Mouse (Mus musculus) hindbrain, embryonic 16.5 days (tissue): ENCODE data around the gene Cuedc2. TPM values are rescaled to one million over a fixed set of nuclear protein-coding genes. Genes with fewer than 3 reads are reported as not detected.

Experiments used
- ATAC-seq: fragments of 200-750 bp; cut with Nextera tagmentation; 2 replicates; pipeline ENCODE4 v1.8.0; 2017; ENCODE audit warnings: moderate TSS enrichment, moderate library complexity
- H3K27ac ChIP-seq: fragments of 300-500 bp; sonication (generic); 2 replicates; pipeline ENCODE4 v1.5.1; 2014; ENCODE audit warnings: low read depth, mild to moderate bottlenecking, control low read depth, low read length, moderate library complexity
- H3K27me3 ChIP-seq: fragments of 300-500 bp; sonication (generic); replicated peaks from 2 replicates; pipeline ENCODE4 v1.6.1; 2014; ENCODE audit warnings: low read length; ENCODE audit not compliant: control insufficient read depth, insufficient read depth
- H3K36me3 ChIP-seq: fragments of 300-500 bp; sonication (generic); 2 replicates; pipeline ENCODE4 v1.6.1; 2014; ENCODE audit warnings: mild to moderate bottlenecking, low read length, moderate library complexity, mixed read lengths; ENCODE audit not compliant: control insufficient read depth, insufficient read depth
- H3K4me1 ChIP-seq: fragments of 300-500 bp; sonication (generic); 2 replicates; pipeline ENCODE4 v1.6.1; 2014; ENCODE audit warnings: low read depth, low read length; ENCODE audit not compliant: control insufficient read depth, insufficient read depth
- H3K4me2 ChIP-seq: fragments of 300-500 bp; sonication (generic); 2 replicates; pipeline ENCODE4 v1.6.1; 2014; ENCODE audit warnings: mild to moderate bottlenecking, low read length, control low read depth, moderate library complexity
- H3K4me3 ChIP-seq: fragments of 300-500 bp; sonication (generic); 2 replicates; pipeline ENCODE4 v1.5.1; 2014; ENCODE audit warnings: mild to moderate bottlenecking, low read length, control low read depth, moderate library complexity
- H3K9ac ChIP-seq: fragments of 300-500 bp; sonication (generic); 2 replicates; pipeline ENCODE4 v1.6.1; 2014; ENCODE audit warnings: low read depth, mild to moderate bottlenecking, control low read depth, low read length, moderate library complexity
- H3K9me3 ChIP-seq: fragments of 300-500 bp; sonication (generic); 2 replicates; pipeline ENCODE4 v1.6.1; 2014; ENCODE audit warnings: mild to moderate bottlenecking, low read length, moderate library complexity; ENCODE audit not compliant: control insufficient read depth
- WGBS: fragments of 180-500 bp; shearing (Covaris S2); extraction: QIAGEN DNeasy Blood & Tissue Kit; methylation state at CpG from one replicate; pipeline ENCODE4 v1.1.7; 2014; 5-methylcytosine and 5-hydroxymethylcytosine counted together
- polyA plus RNA-seq: library from polyadenylated mRNA; unstranded; fragments of >200 nt; fragmentation: Nextera tagmentation; extraction: Ambion mirVana; gene quantifications from 2 replicates; pipeline ENCODE4 v1.2.1, GENCODE M21; 2015

Cuedc2 gene
- polyA plus RNA-seq, result 343 and 362 TPM in 2 replicates

- ATAC-seq, result peak; percentile 90
- no peaks in the 10 kb centered on the region for H3K9me3 ChIP-seq
- peak within 1 kb of the TSS; percentile 96 for H3K4me2 ChIP-seq
- peaks cover 17% of the 10 kb centered on the region for H3K4me1 ChIP-seq
- no peaks in the 10 kb centered on the region for H3K36me3 ChIP-seq
- peak within 1 kb of the TSS; percentile 74 for H3K9ac ChIP-seq
- peak within 1 kb of the TSS; percentile 53 for H3K4me3 ChIP-seq
- peak within 1 kb of the TSS; percentile 83 for H3K27ac ChIP-seq
- H3K27me3 ChIP-seq, result no peaks in the 10 kb centered on the region
- WGBS, result under 1% methylated on average over 31 of the region's 31 CpGs
Observed at GRCm38 (mm10) chr19:46338331-46338936, at the start of gene Cuedc2. TSS of gene Cuedc2 (minus strand) at chr19:46338702.

- H3K4me2 ChIP-seq, result no peak overlapping the region
- H3K9me3 ChIP-seq, result no peaks in the 10 kb centered on the region
- WGBS, result 89% methylated on average over 9 of the region's 9 CpGs
- H3K4me3 ChIP-seq, result no peak overlapping the region
- peaks cover 68% of the 10 kb centered on the region for H3K36me3 ChIP-seq
- no peak overlapping the region for H3K9ac ChIP-seq
- no peak overlapping the region for H3K27ac ChIP-seq
- H3K27me3 ChIP-seq, result no peaks in the 10 kb centered on the region
- no peaks in the 10 kb centered on the region for H3K4me1 ChIP-seq
- no peak for ATAC-seq
Observed at GRCm38 (mm10) chr19:46382275-46382674, 43.8 kb upstream of the Cuedc2 start.

GRCm38 (mm10) chr19:46375891-46376290 lies 37.4 kb upstream of the Cuedc2 start:
- Histone ChIP-seq H3K4me3 (no peak overlapping the region), H3K9ac (no peak overlapping the region), H3K27me3 (no peaks in the 10 kb centered on the region), H3K4me2 (no peak overlapping the region), H3K9me3 (no peaks in the 10 kb centered on the region), H3K4me1 (no peaks in the 10 kb centered on the region; the same call in 1 of the 2 replicates), H3K36me3 (peaks cover 25% of the 10 kb centered on the region), H3K27ac (no peak overlapping the region; the same call in 1 of the 2 replicates)
- no peak for ATAC-seq
- WGBS, result 71% methylated on average over 4 of the region's 4 CpGs

GRCm38 (mm10) chr19:46375489-46375888 lies 37.0 kb upstream of the Cuedc2 start:
- Histone ChIP-seq H3K4me3 (no peak overlapping the region), H3K36me3 (peaks cover 21% of the 10 kb centered on the region), H3K4me1 (no peaks in the 10 kb centered on the region; the same call in 1 of the 2 replicates), H3K27ac (peak overlapping the region; percentile 42; the same call in 1 of the 2 replicates), H3K9ac (no peak overlapping the region), H3K4me2 (no peak overlapping the region), H3K9me3 (no peaks in the 10 kb centered on the region), H3K27me3 (no peaks in the 10 kb centered on the region)
- ATAC-seq, result peak; percentile 56; the same call in 1 of the 2 replicates
- 45% methylated on average over 5 of the region's 5 CpGs for WGBS

- H3K27ac ChIP-seq, result no peak overlapping the region; the same call in 1 of the 2 replicates
- no peaks in the 10 kb centered on the region; the same call in 1 of the 2 replicates for H3K4me1 ChIP-seq
- WGBS, result 44% methylated on average over 21 of the region's 21 CpGs
- H3K36me3 ChIP-seq, result peaks cover 18% of the 10 kb centered on the region
- H3K4me2 ChIP-seq, result no peak overlapping the region
- no peak overlapping the region for H3K4me3 ChIP-seq
- 0 out of 2 replicates have a peak overlapping the region, but pooled peaks have one; percentile 4 for H3K9ac ChIP-seq
- no peaks in the 10 kb centered on the region for H3K9me3 ChIP-seq
- peak; percentile 38; the same call in 1 of the 2 replicates for ATAC-seq
- no peaks in the 10 kb centered on the region for H3K27me3 ChIP-seq
Observed at GRCm38 (mm10) chr19:46374477-46375088, 36.1 kb upstream of the Cuedc2 start.

GRCm38 (mm10) chr19:46369204-46369603 lies 30.7 kb upstream of the Cuedc2 start:
- Histone ChIP-seq H3K27ac (no peak overlapping the region), H3K27me3 (no peaks in the 10 kb centered on the region), H3K9ac (no peak overlapping the region), H3K4me3 (no peak overlapping the region), H3K9me3 (no peaks in the 10 kb centered on the region), H3K4me1 (no peaks in the 10 kb centered on the region), H3K36me3 (no peaks in the 10 kb centered on the region), H3K4me2 (no peak overlapping the region)
- 21% methylated on average over 4 of the region's 4 CpGs for WGBS
- peak; percentile 65 for ATAC-seq

GRCm38 (mm10) chr19:46367798-46368590 lies 29.5 kb upstream of the Cuedc2 start:
- H3K9me3 ChIP-seq, result no peaks in the 10 kb centered on the region
- H3K36me3 ChIP-seq, result no peaks in the 10 kb centered on the region
- no peak for ATAC-seq
- 88% methylated on average over 23 of the region's 23 CpGs for WGBS
- no peaks in the 10 kb centered on the region for H3K27me3 ChIP-seq
- H3K27ac ChIP-seq, result no peak overlapping the region
- H3K4me2 ChIP-seq, result no peak overlapping the region
- no peak overlapping the region for H3K4me3 ChIP-seq
- H3K9ac ChIP-seq, result no peak overlapping the region
- no peaks in the 10 kb centered on the region for H3K4me1 ChIP-seq

- WGBS, result 85% methylated on average over 11 of the region's 11 CpGs
- no peak overlapping the region for H3K27ac ChIP-seq
- no peaks in the 10 kb centered on the region for H3K36me3 ChIP-seq
- no peaks in the 10 kb centered on the region for H3K9me3 ChIP-seq
- no peak overlapping the region for H3K4me2 ChIP-seq
- no peaks in the 10 kb centered on the region for H3K4me1 ChIP-seq
- no peak for ATAC-seq
- H3K4me3 ChIP-seq, result no peak overlapping the region
- no peak overlapping the region for H3K9ac ChIP-seq
- H3K27me3 ChIP-seq, result no peaks in the 10 kb centered on the region; the same call in 1 of the 2 replicates
Observed at GRCm38 (mm10) chr19:46363294-46364009, 24.9 kb upstream of the Cuedc2 start.
